Mouse (Mus musculus): Measurements from ENCODE around the gene Trpv2. TPM values are rescaled to one million over a fixed set of nuclear protein-coding genes. Genes with fewer than 3 reads are reported as not detected.

The Trpv2 gene
- total RNA-seq, 2 experiments from 2014 or later = 2.4 to 3.3 TPM

- intact Hi-C loops (cut with DNase I) = loop anchor here (2.0 kb wide), 1 partner anchor 33 kb away; the partner anchor contains the start of genes Lrrc75a and Mmgt2
- DNase-seq (ENCODE audit: low spot score) = no peak
These were observed 41.2 kb downstream of the Trpv2 start for GRCm38 (mm10) chr11:62615456-62615855.

DNA sequence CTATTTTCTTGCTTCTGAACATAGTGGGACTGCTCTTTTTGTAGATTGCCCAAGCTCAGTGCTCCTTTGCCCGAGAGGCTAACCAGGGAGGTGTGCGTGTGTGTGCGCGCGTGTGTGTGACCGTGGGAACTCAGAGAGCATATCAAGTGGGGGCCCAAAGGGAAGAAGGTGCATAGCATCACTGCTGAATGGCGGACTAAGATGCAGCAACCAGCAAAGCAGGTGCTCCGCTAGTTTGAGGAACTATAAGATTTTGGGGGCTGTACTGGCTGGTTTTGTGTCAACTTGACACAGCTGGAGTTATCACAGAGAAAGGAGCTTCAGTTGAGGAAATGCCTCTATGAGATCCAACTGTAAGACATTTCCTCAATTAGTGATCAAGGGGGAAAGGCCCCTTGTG lies 46.8 kb downstream of the Trpv2 start:
- intact Hi-C loops (cut with DNase I) = no loop called here
- DNase-seq (ENCODE audit: low spot score) = no peak

DNA sequence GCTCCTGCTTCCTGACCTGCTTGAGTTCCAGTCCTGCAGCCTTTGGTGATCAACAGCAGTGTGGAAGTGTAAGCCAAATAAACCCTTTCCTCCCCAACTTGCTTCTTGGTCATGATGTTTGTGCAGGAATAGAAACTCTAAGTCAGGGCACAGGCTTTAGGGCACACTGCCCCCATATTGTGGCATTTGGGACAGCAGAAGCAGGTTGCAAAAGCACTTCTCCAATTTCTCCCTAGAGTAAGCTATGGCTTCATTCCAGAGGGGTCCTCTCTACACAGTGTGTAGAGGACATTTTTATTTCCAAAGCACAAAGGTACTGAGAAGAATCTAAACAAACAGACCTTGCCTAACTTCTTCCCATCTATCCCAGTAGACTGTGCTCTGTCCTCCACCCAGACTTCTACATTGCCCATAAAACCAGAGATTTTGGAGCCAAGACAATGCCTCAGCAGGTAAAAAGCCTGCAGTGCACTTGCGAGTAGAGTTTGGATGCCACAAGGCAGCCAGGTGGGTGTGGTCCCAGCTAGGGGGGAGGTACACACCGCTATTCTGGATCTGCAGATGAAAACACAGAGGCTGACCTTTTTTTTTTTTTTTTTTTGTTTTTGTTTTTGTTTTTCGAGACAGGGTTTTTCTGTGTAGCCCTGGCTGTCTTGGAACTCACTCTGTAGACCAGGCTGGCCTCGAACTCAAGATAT lies 47.4 kb downstream of the Trpv2 start:
- intact Hi-C loops (cut with DNase I) = no loop called here
- DNase-seq (ENCODE audit: low spot score) = no peak

DNA sequence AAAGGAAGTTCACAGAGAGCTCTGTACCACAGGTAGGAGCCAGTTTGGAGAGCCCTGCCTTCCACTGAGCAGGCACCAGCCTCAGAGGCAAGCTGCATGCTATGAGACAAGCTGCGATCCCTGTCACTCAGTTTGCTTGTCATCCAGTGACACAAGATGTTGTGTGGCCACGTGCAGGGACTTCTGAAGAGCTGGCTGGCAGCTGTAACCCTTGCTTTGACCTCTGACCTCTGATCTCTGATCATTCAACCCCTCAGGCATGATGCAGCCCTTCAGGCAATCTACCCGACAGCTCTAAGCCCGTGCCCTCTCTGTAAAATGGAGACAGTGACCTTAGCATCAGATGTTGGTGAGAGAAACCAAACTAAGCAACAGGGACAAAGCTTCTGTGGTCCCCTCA lies 48.6 kb downstream of the Trpv2 start:
- DNase-seq (ENCODE audit: low spot score) = no peak
- intact Hi-C loops (cut with DNase I) = no loop called here

DNA sequence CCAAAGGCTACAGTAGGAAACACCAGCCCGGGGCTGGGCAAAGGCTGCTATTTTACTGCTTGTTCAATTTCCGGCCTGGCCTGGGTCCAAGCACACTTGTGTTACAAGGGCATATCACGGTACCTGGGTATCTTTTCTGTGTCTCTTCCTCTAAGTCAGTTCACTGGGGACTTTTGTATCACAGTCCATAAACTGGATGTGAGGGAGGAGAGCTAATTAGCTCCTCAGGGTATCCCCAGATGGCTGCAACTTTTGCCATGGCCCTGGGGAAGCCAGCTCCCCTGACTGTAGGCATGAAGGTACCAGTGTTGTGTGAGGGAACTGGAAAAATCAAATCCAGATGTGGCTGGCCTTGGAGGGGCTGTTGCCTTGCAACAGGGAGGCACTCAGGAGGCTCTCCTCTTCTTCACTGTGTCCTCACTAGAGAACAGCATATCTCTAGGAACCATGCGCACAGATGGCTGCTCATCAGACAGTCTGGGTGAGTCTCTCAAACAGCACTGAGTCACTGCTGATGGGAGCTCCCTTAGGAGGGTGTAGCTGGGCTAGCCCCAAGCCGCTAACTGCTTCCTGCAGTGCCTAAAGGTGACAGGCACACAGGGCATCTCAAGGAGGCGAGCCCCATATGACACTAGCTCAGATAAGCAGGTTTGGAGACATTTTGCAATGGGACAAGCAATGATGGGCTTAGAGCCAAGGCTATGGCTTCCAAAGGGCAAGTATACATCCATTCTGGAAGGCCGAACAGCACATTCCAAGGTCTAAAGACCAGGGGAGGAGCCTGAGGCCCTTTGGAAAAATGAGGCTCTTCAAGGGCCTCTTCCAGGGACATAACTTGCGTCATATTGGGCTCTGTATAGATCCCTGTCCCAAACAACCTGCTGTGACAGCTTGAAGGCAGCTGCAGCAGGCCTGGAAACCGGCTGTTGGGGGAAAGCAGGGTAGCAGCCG lies 50.3 kb downstream of the Trpv2 start:
- DNase-seq (ENCODE audit: low spot score) = no peak
- intact Hi-C loops (cut with DNase I) = no loop called here

DNA sequence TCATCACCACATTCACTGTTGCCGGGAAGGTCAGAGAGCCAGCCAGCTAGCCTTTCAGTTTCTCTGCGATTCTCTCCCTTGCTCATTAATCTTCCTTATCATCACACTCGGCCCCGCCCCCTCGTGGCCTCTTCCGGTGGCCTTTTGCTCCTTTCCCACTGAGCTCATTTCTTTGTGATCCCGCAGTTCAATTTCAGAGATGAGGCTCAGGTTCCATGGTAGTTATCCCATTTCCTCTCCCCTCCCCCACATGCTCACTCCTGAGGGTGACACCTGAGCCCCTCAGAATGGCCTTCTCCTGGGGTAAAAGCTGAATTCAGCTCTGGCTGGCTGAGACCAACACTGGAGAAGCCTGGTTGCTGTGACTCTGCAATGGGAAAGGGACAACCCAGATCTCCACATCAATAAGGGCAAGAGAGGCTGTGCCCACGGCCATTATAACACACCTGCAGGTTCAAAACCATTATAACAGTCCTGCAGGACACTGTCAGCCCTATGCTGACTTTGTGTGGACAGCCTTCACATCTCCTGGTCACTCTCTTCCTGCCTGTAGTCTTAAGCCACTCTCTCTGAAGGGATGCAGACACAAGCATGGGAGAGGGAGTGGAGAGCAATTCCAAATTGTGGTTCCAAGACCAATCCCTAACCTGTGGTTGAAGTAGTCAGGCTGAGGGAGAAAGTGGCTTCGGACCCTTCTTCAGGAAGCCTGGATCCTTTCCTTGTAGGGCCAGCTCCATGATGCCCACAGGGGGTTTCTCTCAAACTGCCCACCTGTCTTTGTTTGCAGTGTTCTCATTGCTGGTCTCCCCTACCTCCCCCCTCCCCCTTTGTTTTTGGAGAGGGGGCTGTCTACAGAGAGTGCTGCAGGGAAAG lies 55.3 kb downstream of the Trpv2 start:
- no peak for DNase-seq (ENCODE audit: low spot score)
- intact Hi-C loops (cut with DNase I) = no loop called here

- intact Hi-C loops (cut with DNase I) = no loop called here
- no peak for DNase-seq (ENCODE audit: low spot score)
These were observed 56.0 kb downstream of the Trpv2 start for GRCm38 (mm10) chr11:62630225-62630821.

- DNase-seq (ENCODE audit: low spot score) = no peak
- intact Hi-C loops (cut with DNase I) = no loop called here
These were observed 56.9 kb downstream of the Trpv2 start for GRCm38 (mm10) chr11:62631138-62631537.

- intact Hi-C loops (cut with DNase I) = no loop called here
- no peak for DNase-seq (ENCODE audit: low spot score)
These were observed 61.1 kb downstream of the Trpv2 start for GRCm38 (mm10) chr11:62635406-62635805.

GRCm38 (mm10) chr11:62636105-62636839 lies 62.0 kb downstream of the Trpv2 start:
- no peak for DNase-seq (ENCODE audit: low spot score)

DNA sequence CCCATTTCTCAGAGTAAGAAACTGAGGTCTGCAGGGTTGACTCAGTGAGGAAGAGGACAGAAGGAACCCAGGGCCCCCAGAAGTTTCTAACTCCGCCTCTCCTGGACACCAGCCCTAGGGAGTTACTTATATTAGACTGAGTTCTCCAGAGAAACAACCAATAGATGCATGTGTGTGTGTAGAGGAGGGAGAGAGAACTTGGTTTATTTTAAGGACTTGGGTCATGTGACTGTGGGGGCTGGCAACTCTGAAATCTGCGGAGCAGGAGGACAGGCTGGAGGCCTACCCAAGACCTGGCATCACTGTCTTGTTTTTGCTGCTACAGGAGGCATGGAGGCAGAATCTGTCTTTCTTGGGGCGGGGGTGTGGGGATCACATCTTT lies 62.5 kb downstream of the Trpv2 start:
- DNase-seq (ENCODE audit: low spot score) = no peak
- intact Hi-C loops (cut with DNase I) = no loop called here

More at GRCm38 (mm10) chr11:62636105-62636839, 62.0 kb downstream of the Trpv2 start:
- intact Hi-C loops (cut with DNase I) = no loop called here

GRCm38 (mm10) chr11:62637401-62637800 lies 63.1 kb downstream of the Trpv2 start:
- intact Hi-C loops (cut with DNase I) = no loop called here
- no peak for DNase-seq (ENCODE audit: low spot score)

DNA sequence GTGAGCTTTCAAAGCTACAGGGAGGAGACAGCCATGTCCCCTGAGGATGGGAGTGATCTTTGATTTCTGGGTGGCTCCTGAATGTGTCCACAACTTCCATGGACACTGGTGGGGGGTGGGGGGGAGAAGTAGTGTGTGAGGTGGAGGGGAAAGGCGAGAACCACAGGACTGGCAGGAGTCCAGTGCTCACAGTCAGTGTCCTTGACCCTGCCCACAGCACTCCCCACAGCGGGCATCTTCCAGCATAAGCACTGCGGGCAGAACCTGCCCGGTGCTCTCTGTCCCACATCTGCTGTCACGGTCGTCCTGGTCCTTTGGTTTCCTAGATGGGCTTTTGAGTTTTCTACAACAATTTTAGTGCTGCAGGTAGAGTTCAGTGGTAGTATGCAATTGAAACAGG lies 63.5 kb downstream of the Trpv2 start:
- intact Hi-C loops (cut with DNase I) = no loop called here
- no peak for DNase-seq (ENCODE audit: low spot score)

- DNase-seq (ENCODE audit: low spot score) = no peak
- intact Hi-C loops (cut with DNase I) = no loop called here
These were observed 64.1 kb downstream of the Trpv2 start for GRCm38 (mm10) chr11:62638402-62638801.

GRCm38 (mm10) chr11:62640378-62640777 lies 66.1 kb downstream of the Trpv2 start:
- no peak for DNase-seq (ENCODE audit: low spot score)

GRCm38 (mm10) chr11:62642023-62642844 lies 67.9 kb downstream of the Trpv2 start:
- DNase-seq (ENCODE audit: low spot score) = no peak
- intact Hi-C loops (cut with DNase I) = no loop called here

More at GRCm38 (mm10) chr11:62640378-62640777, 66.1 kb downstream of the Trpv2 start:
- intact Hi-C loops (cut with DNase I) = no loop called here

DNA sequence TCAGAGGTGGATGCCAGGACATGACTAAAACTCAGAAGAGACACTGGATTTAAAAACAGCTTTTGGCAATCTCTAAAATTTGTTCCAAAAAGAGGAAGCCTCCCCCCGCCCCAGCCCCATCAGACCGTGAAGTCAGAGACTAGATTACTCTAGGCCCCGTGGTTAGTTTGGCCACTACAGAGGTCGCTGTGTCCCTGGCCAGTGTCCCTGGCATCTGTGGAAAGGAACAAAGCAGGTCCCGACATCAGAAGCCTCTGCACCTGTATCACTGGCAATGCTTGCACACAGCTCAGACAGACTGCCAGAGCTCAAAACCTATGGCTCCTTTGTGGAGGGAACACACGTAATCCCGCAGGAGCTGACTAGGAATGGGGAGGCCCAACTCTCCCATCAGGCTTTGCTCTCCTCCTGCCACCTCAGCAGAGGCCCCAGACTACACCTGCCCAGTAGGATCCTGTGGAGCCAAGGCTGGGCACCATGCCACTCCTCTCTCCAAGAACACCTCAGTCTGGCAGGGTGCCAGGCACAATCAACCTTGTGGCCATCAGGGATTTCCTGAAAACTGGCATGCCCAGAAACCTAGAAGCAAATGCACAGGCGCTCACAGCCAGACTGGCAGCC lies 68.8 kb downstream of the Trpv2 start:
- no peak for DNase-seq (ENCODE audit: low spot score)

More for the DNA sequence above, 68.8 kb downstream of the Trpv2 start:
- intact Hi-C loops (cut with DNase I) = no loop called here
